Mouse (Mus musculus): ENCODE data around the gene Kirrel. TPM values are rescaled to one million over a fixed set of nuclear protein-coding genes. Genes with fewer than 3 reads are reported as not detected.

Gene Kirrel
- total and polyA plus RNA-seq, 3 experiments, result not detected

- H3K36me3 ChIP-seq (ENCODE audit: control insufficient read depth in 1 of 2, insufficient read depth in 2 of 2, low read length in 2 of 2), result no peaks in the 10 kb centered on the region
- H3K9me3 ChIP-seq (replicated peaks; ENCODE audit: insufficient read depth, low read length), result no peaks in the 10 kb centered on the region
- no peak for DNase-seq (ENCODE audit: low read depth, low spot score)
- H3K27me3 ChIP-seq (ENCODE audit: control insufficient read depth in 1 of 2, insufficient read depth in 2 of 2, low read length in 2 of 2), result no peaks in the 10 kb centered on the region
- no peak overlapping the region for H3K27ac ChIP-seq (ENCODE audit: control insufficient read depth, low read depth, low read length)
- no peaks in the 10 kb centered on the region for H3K4me1 ChIP-seq (ENCODE audit: control insufficient read depth in 1 of 2, insufficient read depth in 2 of 2, low read length in 2 of 2)
- no peak overlapping the region for H3K4me3 ChIP-seq (ENCODE audit: control insufficient read depth in 1 of 2, insufficient read depth in 1 of 2, low read depth in 2 of 2, low read length in 2 of 2)
- no peaks in the 10 kb centered on the region for H3K79me2 ChIP-seq (ENCODE audit: control insufficient read depth, insufficient read depth, low read length, poor library complexity)
- no peak for TF ChIP-seq ETS1 (IDR thresholded peaks at IDR 0.05; ENCODE audit: low read depth, low read length)
- TF ChIP-seq USF2 (IDR thresholded peaks at IDR 0.05; ENCODE audit: borderline replicate concordance in 1 of 2, insufficient read depth in 1 of 2, low read depth in 1 of 2, low read length in 2 of 2), result no peak
- TF ChIP-seq MYB (IDR thresholded peaks at IDR 0.05; ENCODE audit: low read depth, low read length), result no peak
- no peak for TF ChIP-seq ELF1 (IDR thresholded peaks at IDR 0.05; ENCODE audit: low read depth, low read length)
- no peak for TF ChIP-seq CHD1 (IDR thresholded peaks at IDR 0.05; ENCODE audit: low read depth, low read length)
- no peak for TF ChIP-seq ZC3H11A (IDR thresholded peaks at IDR 0.05; ENCODE audit: low read depth, low read length)
- TF ChIP-seq MEF2A (IDR thresholded peaks at IDR 0.05; ENCODE audit: extremely low read depth, insufficient replicate concordance, low read depth, low read length, poor library complexity, severe bottlenecking), result no peak
- no peak for TF ChIP-seq MAZ (IDR thresholded peaks at IDR 0.05; ENCODE audit: low read depth, low read length)
- TF ChIP-seq SIN3A (IDR thresholded peaks at IDR 0.05; ENCODE audit: low read length), result no peak
- TF ChIP-seq POLR2AphosphoS5 (IDR thresholded peaks at IDR 0.05; ENCODE audit: borderline replicate concordance, low read depth, low read length), result no peak
- TF ChIP-seq POLR2A (IDR thresholded peaks at IDR 0.05; ENCODE audit: control insufficient read depth in 1 of 2, insufficient read depth in 1 of 2, low read depth in 1 of 2, low read length in 2 of 2, poor library complexity in 1 of 2), result no peak
- TF ChIP-seq TBP (IDR thresholded peaks at IDR 0.05; ENCODE audit: low read depth, low read length), result no peak
- no peak for TF ChIP-seq CTCF (IDR thresholded peaks at IDR 0.05 in 2 of 3, conservative IDR thresholded peaks at IDR 0.05 in 1 of 3; ENCODE audit: control insufficient read depth in 1 of 3, insufficient read depth in 1 of 3, low read depth in 2 of 3, low read length in 3 of 3, poor library complexity in 1 of 3, severe bottlenecking in 1 of 3)
- no peak for TF ChIP-seq JUND (IDR thresholded peaks at IDR 0.05; ENCODE audit: low read depth, low read length)
- no peak for TF ChIP-seq KAT2A (conservative IDR thresholded peaks at IDR 0.05; ENCODE audit: low read depth, low read length)
- TF ChIP-seq USF1 (IDR thresholded peaks at IDR 0.05; ENCODE audit: low read depth, low read length), result no peak
- no peak for TF ChIP-seq HCFC1 (IDR thresholded peaks at IDR 0.05; ENCODE audit: low read depth, low read length)
- TF ChIP-seq NELFE (IDR thresholded peaks at IDR 0.05; ENCODE audit: low read depth, low read length), result no peak
- no peak for TF ChIP-seq ZKSCAN1 (IDR thresholded peaks at IDR 0.05; ENCODE audit: low read depth, low read length)
- no peak for TF ChIP-seq E2F4 (IDR thresholded peaks at IDR 0.05; ENCODE audit: borderline replicate concordance, low read depth, low read length)
- H3K9ac ChIP-seq (ENCODE audit: control insufficient read depth, low read depth, low read length, poor library complexity, severe bottlenecking), result no peak overlapping the region
Measured at GRCm38 (mm10) chr3:87162380-87162779, 12.2 kb downstream of the Kirrel start.

GRCm38 (mm10) chr3:87161601-87162000, 12.9 kb downstream of the Kirrel start:
- Histone ChIP-seq H3K4me3 (ENCODE audit: control insufficient read depth in 1 of 2, insufficient read depth in 1 of 2, low read depth in 2 of 2, low read length in 2 of 2) (no peak overlapping the region), H3K9me3 (replicated peaks; ENCODE audit: insufficient read depth, low read length) (no peaks in the 10 kb centered on the region), H3K9ac (ENCODE audit: control insufficient read depth, low read depth, low read length, poor library complexity, severe bottlenecking) (no peak overlapping the region), H3K27ac (ENCODE audit: control insufficient read depth, low read depth, low read length) (no peak overlapping the region), H3K27me3 (ENCODE audit: control insufficient read depth in 1 of 2, insufficient read depth in 2 of 2, low read length in 2 of 2) (no peaks in the 10 kb centered on the region), H3K79me2 (ENCODE audit: control insufficient read depth, insufficient read depth, low read length, poor library complexity) (no peaks in the 10 kb centered on the region), H3K36me3 (ENCODE audit: control insufficient read depth in 1 of 2, insufficient read depth in 2 of 2, low read length in 2 of 2) (no peaks in the 10 kb centered on the region), H3K4me1 (ENCODE audit: control insufficient read depth in 1 of 2, insufficient read depth in 2 of 2, low read length in 2 of 2) (no peaks in the 10 kb centered on the region)
- TF ChIP-seq POLR2A (IDR thresholded peaks at IDR 0.05; ENCODE audit: control insufficient read depth in 1 of 2, insufficient read depth in 1 of 2, low read depth in 1 of 2, low read length in 2 of 2, poor library complexity in 1 of 2) (no peak), MAFK (IDR thresholded peaks at IDR 0.05; ENCODE audit: borderline replicate concordance, low read depth, low read length) (no peak), ZMIZ1 (IDR thresholded peaks at IDR 0.05; ENCODE audit: low read depth, low read length) (no peak), GABPA (IDR thresholded peaks at IDR 0.05; ENCODE audit: low read depth, low read length) (no peak), NELFE (IDR thresholded peaks at IDR 0.05; ENCODE audit: low read depth, low read length) (no peak), USF1 (IDR thresholded peaks at IDR 0.05; ENCODE audit: low read depth, low read length) (no peak), ELF1 (IDR thresholded peaks at IDR 0.05; ENCODE audit: low read depth, low read length) (no peak), TCF12 (IDR thresholded peaks at IDR 0.05; ENCODE audit: low read depth, low read length) (no peak), POLR2AphosphoS5 (IDR thresholded peaks at IDR 0.05; ENCODE audit: borderline replicate concordance, low read depth, low read length) (no peak), HCFC1 (IDR thresholded peaks at IDR 0.05; ENCODE audit: low read depth, low read length) (no peak), SMC3 (IDR thresholded peaks at IDR 0.05; ENCODE audit: low read depth, low read length) (no peak), CTCF (IDR thresholded peaks at IDR 0.05 in 2 of 3, conservative IDR thresholded peaks at IDR 0.05 in 1 of 3; ENCODE audit: control insufficient read depth in 1 of 3, insufficient read depth in 1 of 3, low read depth in 2 of 3, low read length in 3 of 3, poor library complexity in 1 of 3, severe bottlenecking in 1 of 3) (no peak), RCOR1 (IDR thresholded peaks at IDR 0.05; ENCODE audit: low read depth, low read length) (no peak), MAZ (IDR thresholded peaks at IDR 0.05; ENCODE audit: low read depth, low read length) (no peak)
- no peak for DNase-seq (ENCODE audit: low read depth, low spot score)

All from MEL (cell line).